Mouse (Mus musculus) mouse trophoblast stem cell (cell line): ENCODE measurements around the gene Chrna9.

Source experiments
- in situ Hi-C, 2 experiments: fragments of 300-500 bp; cut with MseI, MboI; formaldehyde crosslinking; loops; 2 replicates in 1 of 2; 3 replicates in 1 of 2; pipeline ENCODE4 v1.15.1; 2025

The Chrna9 gene

DNA sequence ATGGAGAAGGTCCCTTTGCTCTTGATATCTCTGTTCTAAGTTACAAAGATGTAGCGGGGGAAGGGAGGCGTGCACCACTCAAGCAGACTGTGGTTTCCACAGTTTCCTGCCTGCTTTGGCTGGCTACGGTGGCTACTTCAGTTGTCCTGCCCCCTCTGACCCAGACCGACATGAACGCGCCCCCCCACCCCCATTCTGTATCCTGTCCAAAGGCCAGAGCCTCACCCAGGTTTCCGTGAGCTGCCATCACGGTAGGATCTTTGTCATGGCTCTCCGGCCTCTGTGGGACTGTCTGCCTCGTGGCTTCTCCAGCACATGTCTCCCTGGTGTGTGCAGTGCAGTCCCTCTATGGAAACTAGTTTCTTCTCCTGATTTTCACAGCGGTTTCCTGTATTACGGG, 15.4 kb upstream of the Chrna9 start:
- in situ Hi-C loops: no loop called here

DNA sequence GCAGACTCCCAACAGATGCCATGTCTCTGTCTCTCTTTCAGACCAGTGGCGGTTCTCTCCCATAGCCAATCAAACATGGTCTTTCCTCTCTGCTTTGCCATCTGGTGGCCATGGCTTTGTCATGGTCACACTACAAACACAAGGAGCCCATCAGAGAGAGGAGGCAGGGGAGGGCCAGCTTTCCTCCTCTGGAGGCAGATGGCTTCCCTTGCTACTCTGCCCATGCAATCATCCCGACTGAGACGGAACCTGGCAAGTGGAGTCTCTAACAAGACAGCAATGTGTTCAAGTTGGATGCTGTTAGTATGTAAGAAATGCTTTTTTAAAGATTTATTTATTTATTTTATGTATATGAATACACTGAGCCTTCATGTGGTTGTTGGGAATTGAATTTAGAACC, 14.8 kb upstream of the Chrna9 start:
- in situ Hi-C loops: no loop called here

- in situ Hi-C loops: no loop called here
Observed at GRCm38 (mm10) chr5:65920701-65921426, 13.9 kb upstream of the Chrna9 start.

GRCm38 (mm10) chr5:65921477-65922138, 13.1 kb upstream of the Chrna9 start:
- in situ Hi-C loops: no loop called here

- in situ Hi-C loops: no loop called here
Observed at GRCm38 (mm10) chr5:65926666-65927065, 8.1 kb upstream of the Chrna9 start.

GRCm38 (mm10) chr5:65929162-65929561, 5.6 kb upstream of the Chrna9 start:
- in situ Hi-C loops: no loop called here

GRCm38 (mm10) chr5:65930171-65930570, 4.5 kb upstream of the Chrna9 start:
- in situ Hi-C loops: no loop called here

DNA sequence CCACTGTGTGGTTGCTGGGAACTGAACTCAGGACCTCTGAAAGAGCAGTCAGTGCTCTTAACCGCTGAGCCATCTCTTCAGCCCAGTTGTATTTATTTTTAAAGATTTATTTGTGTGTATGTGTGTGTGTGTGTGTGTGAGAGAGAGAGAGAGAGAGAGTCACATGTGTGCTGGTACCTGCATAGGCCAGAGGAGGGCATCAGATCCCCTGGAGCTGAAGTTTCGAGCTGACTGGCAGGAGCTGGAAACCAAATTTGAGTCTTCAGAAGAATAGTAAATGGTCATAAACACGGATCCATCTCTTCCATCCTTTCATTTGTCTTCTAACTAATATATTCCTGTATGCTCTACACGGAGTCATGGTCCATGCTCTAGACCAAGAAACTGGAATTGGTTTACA, 1.5 kb upstream of the Chrna9 start:
- in situ Hi-C loops: no loop called here

DNA sequence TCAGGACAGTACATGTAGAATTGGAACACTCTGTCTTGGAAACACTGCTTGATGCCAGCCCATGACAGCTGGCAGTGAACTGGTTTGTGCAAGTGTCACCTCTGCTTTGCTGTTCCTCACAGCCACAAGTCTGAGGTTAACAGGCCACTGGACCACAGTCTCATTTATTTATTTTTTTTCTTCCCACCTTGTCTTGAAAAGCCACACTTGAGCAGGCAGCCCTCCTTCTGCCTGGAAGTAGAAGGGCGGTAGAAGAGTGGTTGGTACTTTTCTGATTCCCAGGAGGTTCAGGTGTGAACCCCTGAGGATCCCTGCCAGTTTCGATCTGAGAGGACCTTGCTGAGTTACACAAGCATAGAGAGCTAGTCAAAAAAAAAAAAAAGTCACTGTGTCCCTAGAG, 957 bp upstream of the Chrna9 start:
- in situ Hi-C loops: no loop called here

DNA sequence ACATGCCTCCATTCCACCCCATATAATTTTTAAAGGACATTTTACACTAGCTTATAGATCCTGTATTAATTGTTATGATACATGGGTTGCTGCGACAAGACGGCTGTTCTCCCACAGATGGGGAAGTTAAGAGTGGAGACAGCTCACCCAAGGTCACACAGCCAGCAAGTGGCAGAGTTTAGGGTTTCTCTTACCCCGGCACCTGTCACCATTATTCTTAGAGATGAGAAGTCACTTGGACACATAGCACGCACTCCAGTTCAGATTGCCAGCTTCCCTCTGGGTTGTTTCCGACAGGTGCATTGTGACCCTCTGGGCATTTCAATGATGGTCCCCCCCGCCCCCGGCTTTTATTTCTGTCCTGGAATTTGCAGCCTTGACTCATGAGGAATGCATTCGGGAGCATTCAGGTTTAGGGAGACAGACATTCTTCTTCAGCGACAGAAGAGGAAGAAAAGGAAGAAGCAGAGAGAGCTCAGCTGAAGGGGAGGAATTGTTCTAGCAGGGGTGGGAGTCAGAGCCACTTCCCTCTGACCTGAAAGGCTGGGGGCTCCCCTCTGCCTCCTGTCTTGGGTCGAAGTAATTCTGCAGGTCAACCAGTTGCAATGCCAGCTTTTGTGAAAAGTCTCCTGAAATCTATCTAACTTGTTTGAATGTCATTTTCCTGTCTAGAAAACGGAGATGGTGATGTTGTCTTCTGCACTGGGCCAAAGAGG, 2.4 kb downstream of the Chrna9 start:
- in situ Hi-C loops: no loop called here

- in situ Hi-C loops: no loop called here
Observed at GRCm38 (mm10) chr5:65937998-65938715, 3.4 kb downstream of the Chrna9 start.

DNA sequence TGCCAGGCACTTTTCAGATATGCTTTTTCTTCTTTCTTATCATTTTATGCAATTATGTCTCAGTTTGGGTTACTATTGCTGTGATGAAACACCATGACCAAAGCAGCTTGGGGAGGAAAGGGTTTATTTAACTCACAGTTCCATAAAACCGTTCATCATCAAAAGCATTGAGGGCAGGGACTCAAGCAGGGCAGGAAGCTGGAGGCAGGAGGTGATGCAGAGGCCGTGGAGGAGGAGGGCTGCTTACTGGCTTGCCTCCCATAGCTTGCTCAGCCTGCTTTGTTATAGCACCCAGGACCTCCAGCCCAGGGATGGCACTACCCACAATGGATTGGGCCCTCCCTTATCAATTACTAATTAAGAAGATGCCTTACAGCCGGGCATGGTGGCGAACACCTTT, 6.4 kb downstream of the Chrna9 start:
- in situ Hi-C loops: loop anchor here (5.0 kb wide), 1 partner anchor 109 kb away; no protein-coding TSS in a partner anchor

DNA sequence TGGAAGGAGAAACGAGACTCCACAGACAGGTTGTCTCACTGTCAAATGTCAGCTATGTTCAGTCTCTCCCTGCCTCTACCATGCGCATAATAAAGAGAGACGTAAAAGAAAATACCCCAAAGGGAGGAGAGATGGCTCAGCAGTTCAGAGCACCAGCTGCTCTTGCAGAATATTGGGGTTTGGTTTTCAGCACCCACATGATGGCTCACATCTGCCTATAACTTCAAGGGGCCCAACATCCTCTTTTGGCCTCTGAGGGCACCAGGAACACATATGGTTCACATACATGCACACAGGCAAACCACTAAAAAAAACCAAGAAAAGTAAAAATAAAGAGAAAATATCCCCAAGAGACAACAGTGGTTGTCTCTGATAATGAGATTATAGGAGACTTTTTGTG, 15.1 kb downstream of the Chrna9 start:
- in situ Hi-C loops: no loop called here

GRCm38 (mm10) chr5:65950236-65950635, 15.5 kb downstream of the Chrna9 start:
- in situ Hi-C loops: no loop called here

GRCm38 (mm10) chr5:65950679-65951512, 16.2 kb downstream of the Chrna9 start:
- in situ Hi-C loops: no loop called here

GRCm38 (mm10) chr5:65951513-65951909, 16.8 kb downstream of the Chrna9 start:
- in situ Hi-C loops: no loop called here

- in situ Hi-C loops: no loop called here
Observed at GRCm38 (mm10) chr5:65954130-65955080, 19.7 kb downstream of the Chrna9 start.

DNA sequence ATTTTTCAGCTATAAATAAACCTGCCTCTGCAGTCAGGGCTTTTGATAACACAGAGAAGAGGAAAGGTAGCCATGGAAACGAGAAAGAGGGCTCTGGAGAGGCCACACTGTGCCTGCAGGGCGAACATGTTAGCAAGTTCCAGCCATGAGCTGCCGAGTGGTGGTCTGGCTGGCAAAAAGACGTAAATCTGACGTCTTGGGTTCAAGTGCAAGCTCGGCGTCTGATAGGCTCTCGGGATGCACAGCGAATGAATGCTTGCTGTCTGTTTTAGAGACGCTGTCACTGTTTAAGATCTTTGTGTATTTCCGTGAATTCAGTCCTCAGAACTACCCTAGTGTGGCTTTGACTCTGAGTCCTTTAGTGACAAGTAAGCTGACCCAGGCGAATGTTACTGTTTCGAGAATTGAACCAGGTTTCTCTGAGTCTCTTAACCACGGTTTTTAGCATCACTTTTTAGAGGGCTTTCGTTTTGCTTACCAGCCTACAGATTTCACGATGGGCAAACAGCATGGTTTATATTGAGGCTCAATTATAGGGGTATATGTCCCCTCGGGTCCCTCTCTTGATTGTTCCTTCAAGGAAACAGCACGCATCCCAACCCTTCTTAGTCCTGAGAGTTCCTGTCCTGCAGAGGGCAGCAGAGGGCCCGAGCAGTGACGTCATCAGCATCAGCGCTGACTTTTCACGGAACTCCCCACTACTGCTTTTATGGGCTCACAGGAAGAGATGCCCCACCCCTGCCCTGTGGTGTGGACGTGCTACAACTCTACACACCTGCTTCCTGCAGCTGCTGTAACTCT, 20.8 kb downstream of the Chrna9 start:
- in situ Hi-C loops: no loop called here
